Mouse (Mus musculus) bone marrow macrophage, adult 2 months (primary cell): Measurements from ENCODE around the gene Eif2ak4.

Experiments
- CTCF ChIP-seq: IDR thresholded peaks from 2 replicates; pipeline ENCODE4 v1.5.1; 2012; ENCODE audit warnings: low read depth, mild to moderate bottlenecking, low read length, moderate library complexity
- POLR2A ChIP-seq: IDR thresholded peaks from 2 replicates; pipeline ENCODE4 v1.6.1; 2012; ENCODE audit warnings: mild to moderate bottlenecking, low read depth, low read length, borderline replicate concordance

GRCm38 (mm10) chr2:118390072-118390471 lies 1.7 kb downstream of the Eif2ak4 start:
- no peak for TF ChIP-seq POLR2A
- TF ChIP-seq CTCF, result no peak
